Mouse (Mus musculus) embryonic facial prominence, embryonic 13.5 days (tissue): ENCODE results near the gene Asxl2. TPM values are rescaled to one million over a fixed set of nuclear protein-coding genes. Genes with fewer than 3 reads are reported as not detected.

ENCODE experiments used
- ATAC-seq: fragments of 200-750 bp; cut with Nextera tagmentation; 2 replicates; pipeline ENCODE4 v1.8.0; 2017; ENCODE audit warnings: low read depth; ENCODE audit not compliant: insufficient number of reproducible peaks, insufficient read depth, low FRiP score, low TSS enrichment
- H3K27ac ChIP-seq: fragments of 300-500 bp; sonication (generic); 2 replicates; pipeline ENCODE4 v1.5.1; 2015; ENCODE audit warnings: moderate library complexity, mild to moderate bottlenecking, inconsistent platforms
- H3K27me3 ChIP-seq: fragments of 300-500 bp; sonication (generic); 2 replicates; pipeline ENCODE4 v1.6.1; 2015; ENCODE audit warnings: mild to moderate bottlenecking, inconsistent platforms
- H3K36me3 ChIP-seq: fragments of 300-500 bp; sonication (generic); 2 replicates; pipeline ENCODE4 v1.6.1; 2015; ENCODE audit warnings: mild to moderate bottlenecking, inconsistent platforms
- H3K4me1 ChIP-seq: fragments of 300-500 bp; sonication (generic); 2 replicates; pipeline ENCODE4 v1.6.1; 2015; ENCODE audit warnings: inconsistent platforms
- H3K4me2 ChIP-seq: fragments of 300-500 bp; sonication (generic); 2 replicates; pipeline ENCODE4 v1.6.1; 2015; ENCODE audit warnings: moderate library complexity, mild to moderate bottlenecking, inconsistent platforms
- H3K4me3 ChIP-seq: fragments of 300-500 bp; sonication (generic); 2 replicates; pipeline ENCODE4 v1.5.1; 2015; ENCODE audit warnings: mild to moderate bottlenecking, inconsistent platforms
- H3K9ac ChIP-seq: fragments of 300-500 bp; sonication (generic); 2 replicates; pipeline ENCODE4 v1.6.1; 2015; ENCODE audit warnings: mild to moderate bottlenecking, inconsistent platforms
- H3K9me3 ChIP-seq: fragments of 300-500 bp; sonication (generic); 2 replicates; pipeline ENCODE4 v1.6.1; 2016; ENCODE audit warnings: inconsistent platforms
- WGBS: fragments of 180-500 bp; shearing (Covaris S2); methylation state at CpG from one replicate; pipeline ENCODE4 v1.1.7; 2015; ENCODE audit warnings: mixed read lengths; 5-methylcytosine and 5-hydroxymethylcytosine counted together
- polyA plus RNA-seq: library from polyadenylated mRNA; unstranded; fragments of >200 nt; fragmentation: Nextera tagmentation; extraction: Ambion mirVana; gene quantifications from 2 replicates; pipeline ENCODE4 v1.2.1, GENCODE M21; 2015

Asxl2 gene
- polyA plus RNA-seq, 1 experiment from 2014 or later, result 21.4 TPM

GRCm38 (mm10) chr12:3427891-3428775, 1.5 kb downstream of the Asxl2 start:
- H3K9ac ChIP-seq, result peak overlapping the region; percentile 95; the same call in 1 of the 2 replicates
- no peaks in the 10 kb centered on the region for H3K27me3 ChIP-seq
- 0 out of 2 replicates have a peak overlapping the region, but pooled peaks have one; percentile 98 for H3K27ac ChIP-seq
- H3K4me3 ChIP-seq, result peak overlapping the region; percentile 96
- H3K4me1 ChIP-seq, result peaks cover 20% of the 10 kb centered on the region
- WGBS, result 70% methylated on average over 11 of the region's 11 CpGs
- no peaks in the 10 kb centered on the region for H3K36me3 ChIP-seq
- H3K9me3 ChIP-seq, result no peaks in the 10 kb centered on the region
- H3K4me2 ChIP-seq, result peak overlapping the region; percentile 60
- no peak for ATAC-seq

- ATAC-seq, result no peak
- no peaks in the 10 kb centered on the region for H3K9me3 ChIP-seq
- WGBS, result 86% methylated on average over 2 of the region's 2 CpGs
- no peak overlapping the region for H3K9ac ChIP-seq
- H3K4me1 ChIP-seq, result peaks cover 12% of the 10 kb centered on the region
- H3K27ac ChIP-seq, result no peak overlapping the region
- no peak overlapping the region for H3K4me3 ChIP-seq
- no peaks in the 10 kb centered on the region for H3K27me3 ChIP-seq
- no peak overlapping the region for H3K4me2 ChIP-seq
- peaks cover 7% of the 10 kb centered on the region; the same call in 1 of the 2 replicates for H3K36me3 ChIP-seq
Measured at GRCm38 (mm10) chr12:3429681-3430442, 3.2 kb downstream of the Asxl2 start.

GRCm38 (mm10) chr12:3430443-3430753, 3.7 kb downstream of the Asxl2 start:
- Histone ChIP-seq H3K27ac (no peak overlapping the region), H3K4me2 (no peak overlapping the region), H3K9me3 (no peaks in the 10 kb centered on the region), H3K9ac (no peak overlapping the region), H3K27me3 (no peaks in the 10 kb centered on the region), H3K4me1 (peaks cover 8% of the 10 kb centered on the region), H3K36me3 (peaks cover 7% of the 10 kb centered on the region; the same call in 1 of the 2 replicates), H3K4me3 (no peak overlapping the region)
- no peak for ATAC-seq

- no peak for ATAC-seq
- H3K4me2 ChIP-seq, result no peak overlapping the region
- H3K4me3 ChIP-seq, result no peak overlapping the region
- no peak overlapping the region for H3K9ac ChIP-seq
- peaks cover 7% of the 10 kb centered on the region; the same call in 1 of the 2 replicates for H3K36me3 ChIP-seq
- H3K9me3 ChIP-seq, result no peaks in the 10 kb centered on the region
- peaks cover 5% of the 10 kb centered on the region; the same call in 1 of the 2 replicates for H3K4me1 ChIP-seq
- no peaks in the 10 kb centered on the region for H3K27me3 ChIP-seq
- no peak overlapping the region for H3K27ac ChIP-seq
Measured at GRCm38 (mm10) chr12:3430985-3431384, 4.3 kb downstream of the Asxl2 start.

GRCm38 (mm10) chr12:3433736-3434135, 7.1 kb downstream of the Asxl2 start:
- WGBS, result 69% methylated on average over 1 of the region's 1 CpGs
- Histone ChIP-seq H3K4me2 (no peak overlapping the region), H3K36me3 (peaks cover 15% of the 10 kb centered on the region), H3K9ac (no peak overlapping the region), H3K27me3 (no peaks in the 10 kb centered on the region), H3K27ac (no peak overlapping the region), H3K4me1 (no peaks in the 10 kb centered on the region), H3K9me3 (no peaks in the 10 kb centered on the region), H3K4me3 (no peak overlapping the region)
- ATAC-seq, result no peak

GRCm38 (mm10) chr12:3436446-3436845, 9.8 kb downstream of the Asxl2 start:
- no peaks in the 10 kb centered on the region for H3K9me3 ChIP-seq
- H3K4me1 ChIP-seq, result peaks cover 3% of the 10 kb centered on the region; the same call in 1 of the 2 replicates
- no peaks in the 10 kb centered on the region for H3K27me3 ChIP-seq
- no peak overlapping the region for H3K27ac ChIP-seq
- no peak for ATAC-seq
- H3K9ac ChIP-seq, result no peak overlapping the region
- peaks cover 15% of the 10 kb centered on the region for H3K36me3 ChIP-seq
- no peak overlapping the region for H3K4me2 ChIP-seq
- WGBS, result 94% methylated on average over 5 of the region's 5 CpGs
- H3K4me3 ChIP-seq, result no peak overlapping the region

GRCm38 (mm10) chr12:3437815-3438214, 11.2 kb downstream of the Asxl2 start:
- no peak overlapping the region for H3K4me3 ChIP-seq

GRCm38 (mm10) chr12:3440916-3441315, 14.3 kb downstream of the Asxl2 start:
- no peaks in the 10 kb centered on the region for H3K9me3 ChIP-seq
- peaks cover 17% of the 10 kb centered on the region for H3K36me3 ChIP-seq
- no peak overlapping the region for H3K9ac ChIP-seq
- peaks cover 3% of the 10 kb centered on the region; the same call in 1 of the 2 replicates for H3K4me1 ChIP-seq
- H3K27ac ChIP-seq, result no peak overlapping the region
- no peak overlapping the region for H3K4me3 ChIP-seq
- ATAC-seq, result no peak
- H3K4me2 ChIP-seq, result no peak overlapping the region
- no peaks in the 10 kb centered on the region for H3K27me3 ChIP-seq
- WGBS, result 87% methylated on average over 2 of the region's 2 CpGs

More at GRCm38 (mm10) chr12:3437815-3438214, 11.2 kb downstream of the Asxl2 start:
- no peak for ATAC-seq
- peaks cover 3% of the 10 kb centered on the region; the same call in 1 of the 2 replicates for H3K4me1 ChIP-seq
- H3K27ac ChIP-seq, result no peak overlapping the region
- 94% methylated on average over 1 of the region's 1 CpGs for WGBS
- no peaks in the 10 kb centered on the region for H3K27me3 ChIP-seq
- H3K4me2 ChIP-seq, result no peak overlapping the region
- peaks cover 16% of the 10 kb centered on the region for H3K36me3 ChIP-seq
- H3K9ac ChIP-seq, result no peak overlapping the region
- H3K9me3 ChIP-seq, result no peaks in the 10 kb centered on the region

- peaks cover 3% of the 10 kb centered on the region; the same call in 1 of the 2 replicates for H3K4me1 ChIP-seq
- no peak for ATAC-seq
- H3K9ac ChIP-seq, result no peak overlapping the region
- H3K36me3 ChIP-seq, result peaks cover 17% of the 10 kb centered on the region
- no peak overlapping the region for H3K4me2 ChIP-seq
- no peaks in the 10 kb centered on the region for H3K9me3 ChIP-seq
- H3K27me3 ChIP-seq, result no peaks in the 10 kb centered on the region
- H3K27ac ChIP-seq, result no peak overlapping the region
- WGBS, result 80% methylated on average over 5 of the region's 5 CpGs
- H3K4me3 ChIP-seq, result no peak overlapping the region
Measured at GRCm38 (mm10) chr12:3441361-3441760, 14.7 kb downstream of the Asxl2 start.

- no peak overlapping the region for H3K27ac ChIP-seq
- H3K9me3 ChIP-seq, result no peaks in the 10 kb centered on the region
- H3K4me2 ChIP-seq, result no peak overlapping the region
- no peaks in the 10 kb centered on the region for H3K27me3 ChIP-seq
- no peak overlapping the region for H3K4me3 ChIP-seq
- no peaks in the 10 kb centered on the region for H3K4me1 ChIP-seq
- WGBS, result 93% methylated on average over 3 of the region's 3 CpGs
- no peak overlapping the region for H3K9ac ChIP-seq
- peaks cover 41% of the 10 kb centered on the region for H3K36me3 ChIP-seq
- no peak for ATAC-seq
Measured at GRCm38 (mm10) chr12:3453554-3453953, 26.9 kb downstream of the Asxl2 start.

- H3K4me2 ChIP-seq, result no peak overlapping the region
- no peak for ATAC-seq
- no peaks in the 10 kb centered on the region for H3K4me1 ChIP-seq
- H3K9ac ChIP-seq, result no peak overlapping the region
- peaks cover 28% of the 10 kb centered on the region for H3K36me3 ChIP-seq
- H3K27ac ChIP-seq, result no peak overlapping the region
- no peak overlapping the region for H3K4me3 ChIP-seq
- no peaks in the 10 kb centered on the region for H3K27me3 ChIP-seq
- WGBS, result 89% methylated on average over 3 of the region's 3 CpGs
- H3K9me3 ChIP-seq, result no peaks in the 10 kb centered on the region
Measured at GRCm38 (mm10) chr12:3463087-3463486, 36.4 kb downstream of the Asxl2 start.
